Mouse (Mus musculus): ENCODE results near the gene Itpr3. TPM values are rescaled to one million over a fixed set of nuclear protein-coding genes. Genes with fewer than 3 reads are reported as not detected.
A peak's percentile ranks its signal among the peaks of the same experiment; 100 is the strongest.

The Itpr3 gene
- polyA plus RNA-seq, 1 experiment from 2014 or later, result 0.84 TPM

DNA sequence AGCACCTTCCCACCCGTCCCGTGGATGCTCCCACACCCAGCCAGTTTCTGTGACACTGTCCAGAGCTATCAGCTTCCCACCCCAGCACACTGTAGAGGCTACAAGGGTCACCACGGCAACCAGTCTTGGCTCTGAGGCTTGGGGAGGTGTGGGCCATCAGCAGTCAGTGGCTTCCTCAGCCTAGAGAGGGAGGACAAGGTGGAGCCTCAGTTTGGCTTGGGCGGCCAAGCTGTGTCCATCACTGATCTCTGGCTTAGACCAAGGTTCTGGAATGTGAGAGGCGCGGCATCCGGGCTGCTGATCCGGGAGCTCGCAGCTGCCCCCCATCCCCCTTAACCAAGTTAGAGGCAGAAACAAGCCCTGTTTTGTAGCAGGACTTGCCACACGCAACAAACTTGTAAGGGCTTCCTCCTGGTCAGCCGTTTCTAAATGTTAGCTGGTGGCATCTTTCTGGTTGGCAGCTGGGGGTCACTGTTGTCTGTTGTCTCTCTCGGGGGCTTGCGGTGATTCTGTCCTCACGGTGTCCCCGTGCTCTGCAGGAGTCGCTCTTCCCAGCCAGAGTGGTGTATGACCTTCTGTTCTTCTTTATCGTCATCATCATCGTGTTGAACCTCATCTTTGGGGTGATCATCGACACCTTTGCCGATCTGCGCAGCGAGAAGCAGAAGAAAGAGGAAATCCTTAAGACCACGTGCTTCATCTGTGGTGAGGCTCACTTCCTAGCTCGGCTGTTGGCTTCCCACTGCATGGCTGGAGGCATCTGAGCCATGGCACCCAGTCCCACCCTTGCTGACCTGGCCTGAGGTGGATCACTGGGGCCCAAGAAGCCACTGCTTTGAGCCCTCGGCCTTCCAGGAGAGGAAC, 61.8 kb downstream of the Itpr3 start:
- Histone ChIP-seq H3K4me3 (ENCODE audit: low read length) (no peak overlapping the region), H3K4me2 (ENCODE audit: low read length) (no peak overlapping the region), H3K4me1 (ENCODE audit: control insufficient read depth, insufficient read depth, low read depth, low read length) (peaks cover 16% of the 10 kb centered on the region), H3K9ac (ENCODE audit: low read depth, low read length) (no peak overlapping the region), H3K9me3 (ENCODE audit: control insufficient read depth, low read length) (peaks cover 2% of the 10 kb centered on the region; the same call in 1 of the 2 replicates), H3K27me3 (replicated peaks; ENCODE audit: control insufficient read depth, insufficient read depth, low read length) (no peaks in the 10 kb centered on the region), H3K36me3 (ENCODE audit: control insufficient read depth, insufficient read depth, low read length) (peaks cover 2% of the 10 kb centered on the region; the same call in 1 of the 2 replicates), H3K27ac (ENCODE audit: low read depth, low read length) (no peak overlapping the region)
- 85% methylated on average over 25 of the region's 25 CpGs for WGBS
- ATAC-seq, result no peak

DNA sequence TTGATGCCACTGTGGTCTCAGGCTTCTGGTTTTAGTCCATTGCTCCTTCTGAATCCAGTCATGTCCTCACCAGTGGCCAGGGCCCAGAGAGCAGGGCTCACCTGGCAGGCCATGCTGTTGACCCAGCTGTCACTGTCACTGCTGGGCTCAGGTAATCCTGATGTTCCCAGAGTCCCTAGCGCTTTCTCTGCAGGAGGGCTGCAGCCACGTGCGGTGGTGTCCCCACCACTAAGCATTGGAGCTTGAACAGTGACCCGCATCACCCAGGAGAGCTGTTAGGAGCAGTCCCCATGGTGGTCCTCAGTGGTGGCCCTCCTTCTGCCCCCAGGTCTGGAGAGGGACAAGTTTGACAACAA, 62.4 kb downstream of the Itpr3 start:
- peaks cover 2% of the 10 kb centered on the region; the same call in 1 of the 2 replicates for H3K36me3 ChIP-seq (ENCODE audit: control insufficient read depth, insufficient read depth, low read length)
- H3K9me3 ChIP-seq (ENCODE audit: control insufficient read depth, low read length), result peaks cover 2% of the 10 kb centered on the region; the same call in 1 of the 2 replicates
- no peak overlapping the region for H3K4me3 ChIP-seq (ENCODE audit: low read length)
- H3K9ac ChIP-seq (ENCODE audit: low read depth, low read length), result no peak overlapping the region
- WGBS, result 73% methylated on average over 4 of the region's 4 CpGs
- peaks cover 16% of the 10 kb centered on the region for H3K4me1 ChIP-seq (ENCODE audit: control insufficient read depth, insufficient read depth, low read depth, low read length)
- no peak overlapping the region for H3K27ac ChIP-seq (ENCODE audit: low read depth, low read length)
- no peaks in the 10 kb centered on the region for H3K27me3 ChIP-seq (replicated peaks; ENCODE audit: control insufficient read depth, insufficient read depth, low read length)
- ATAC-seq, result no peak
- no peak overlapping the region for H3K4me2 ChIP-seq (ENCODE audit: low read length)

DNA sequence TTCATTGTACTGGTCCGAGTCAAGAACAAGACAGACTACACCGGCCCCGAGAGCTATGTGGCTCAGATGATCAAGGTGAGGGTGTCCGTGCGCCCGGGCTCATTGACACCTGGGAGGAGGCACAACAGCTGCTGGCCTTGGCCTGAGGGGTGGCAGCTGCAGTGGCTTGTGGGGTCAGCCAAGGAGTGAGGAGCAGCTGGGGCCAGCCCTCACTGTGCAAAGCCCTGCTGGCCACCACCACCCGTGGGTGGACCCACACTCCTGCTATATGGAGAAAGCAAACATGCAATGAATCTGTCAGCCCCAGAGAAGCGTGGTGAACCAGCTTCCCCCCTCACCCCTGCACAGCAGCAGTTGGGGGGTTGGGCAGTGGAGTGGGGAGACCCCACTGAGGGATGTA, 62.9 kb downstream of the Itpr3 start:
- WGBS, result 65% methylated on average over 8 of the region's 8 CpGs
- H3K27ac ChIP-seq (ENCODE audit: low read depth, low read length), result no peak overlapping the region; the same call in 1 of the 2 replicates
- H3K36me3 ChIP-seq (ENCODE audit: control insufficient read depth, insufficient read depth, low read length), result peaks cover 2% of the 10 kb centered on the region; the same call in 1 of the 2 replicates
- no peaks in the 10 kb centered on the region for H3K27me3 ChIP-seq (replicated peaks; ENCODE audit: control insufficient read depth, insufficient read depth, low read length)
- H3K4me3 ChIP-seq (ENCODE audit: low read length), result no peak overlapping the region
- H3K4me2 ChIP-seq (ENCODE audit: low read length), result no peak overlapping the region
- peaks cover 16% of the 10 kb centered on the region for H3K4me1 ChIP-seq (ENCODE audit: control insufficient read depth, insufficient read depth, low read depth, low read length)
- H3K9me3 ChIP-seq (ENCODE audit: control insufficient read depth, low read length), result peaks cover 2% of the 10 kb centered on the region; the same call in 1 of the 2 replicates
- H3K9ac ChIP-seq (ENCODE audit: low read depth, low read length), result no peak overlapping the region
- no peak for ATAC-seq

DNA sequence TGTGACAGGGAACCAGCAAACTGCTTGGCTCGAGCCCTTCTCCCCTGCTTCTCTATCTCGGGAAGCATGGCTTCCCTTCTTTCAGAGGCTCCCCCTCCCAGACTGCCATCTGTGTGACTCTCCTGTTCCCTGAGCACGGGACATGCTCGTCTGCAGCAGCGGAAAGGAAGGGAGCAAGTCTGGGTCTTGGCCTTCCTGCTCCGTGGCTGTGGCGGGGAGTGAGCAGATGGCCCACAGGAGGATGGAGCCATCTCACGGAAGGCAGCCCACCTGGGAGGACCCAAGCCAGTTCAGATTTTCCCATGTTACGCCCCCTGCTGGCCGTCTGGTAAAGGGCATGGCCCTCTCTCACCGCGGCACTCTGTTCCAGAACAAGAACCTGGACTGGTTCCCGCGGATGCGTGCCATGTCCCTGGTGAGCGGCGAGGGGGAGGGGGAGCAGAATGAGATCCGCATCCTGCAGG, 63.5 kb downstream of the Itpr3 start:
- 7% methylated on average over 15 of the region's 18 CpGs for WGBS
- peaks cover 16% of the 10 kb centered on the region for H3K4me1 ChIP-seq (ENCODE audit: control insufficient read depth, insufficient read depth, low read depth, low read length)
- H3K27ac ChIP-seq (ENCODE audit: low read depth, low read length), result peak overlapping the region; percentile 52; the same call in 1 of the 2 replicates
- peak overlapping the region; percentile 32; the same call in 1 of the 2 replicates for H3K9ac ChIP-seq (ENCODE audit: low read depth, low read length)
- no peaks in the 10 kb centered on the region for H3K27me3 ChIP-seq (replicated peaks; ENCODE audit: control insufficient read depth, insufficient read depth, low read length)
- no peak overlapping the region for H3K4me2 ChIP-seq (ENCODE audit: low read length)
- ATAC-seq, result 0 out of 2 replicates have a peak, but pooled peaks have one; percentile 11
- peaks cover 2% of the 10 kb centered on the region; the same call in 1 of the 2 replicates for H3K36me3 ChIP-seq (ENCODE audit: control insufficient read depth, insufficient read depth, low read length)
- peaks cover 2% of the 10 kb centered on the region; the same call in 1 of the 2 replicates for H3K9me3 ChIP-seq (ENCODE audit: control insufficient read depth, low read length)
- H3K4me3 ChIP-seq (ENCODE audit: low read length), result no peak overlapping the region

DNA sequence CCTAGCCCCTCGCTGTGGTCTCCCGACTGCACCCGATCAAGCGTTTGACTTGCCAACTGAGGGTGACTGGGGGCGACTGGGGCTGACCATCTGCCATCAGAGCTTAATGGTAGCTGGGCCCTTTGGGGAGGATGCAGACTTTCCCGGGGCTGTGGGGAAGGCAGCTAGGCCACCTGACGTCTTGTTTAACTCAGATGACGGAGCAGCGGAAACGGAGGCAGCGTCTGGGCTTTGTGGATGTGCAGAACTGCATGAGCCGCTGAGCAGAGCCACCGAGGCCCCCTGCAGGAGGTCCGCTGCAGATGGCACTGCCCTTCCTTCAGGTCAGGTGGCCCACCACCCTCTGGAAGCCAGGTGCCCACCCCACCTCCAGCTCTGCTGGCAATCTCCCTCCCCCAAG, 64.2 kb downstream of the Itpr3 start:
- ATAC-seq, result no peak
- Histone ChIP-seq H3K27ac (ENCODE audit: low read depth, low read length) (peak overlapping the region; percentile 52), H3K9me3 (ENCODE audit: control insufficient read depth, low read length) (peaks cover 2% of the 10 kb centered on the region; the same call in 1 of the 2 replicates), H3K36me3 (ENCODE audit: control insufficient read depth, insufficient read depth, low read length) (peaks cover 2% of the 10 kb centered on the region; the same call in 1 of the 2 replicates), H3K4me2 (ENCODE audit: low read length) (no peak overlapping the region), H3K4me3 (ENCODE audit: low read length) (no peak overlapping the region), H3K4me1 (ENCODE audit: control insufficient read depth, insufficient read depth, low read depth, low read length) (peaks cover 18% of the 10 kb centered on the region), H3K9ac (ENCODE audit: low read depth, low read length) (peak overlapping the region; percentile 32; the same call in 1 of the 2 replicates), H3K27me3 (replicated peaks; ENCODE audit: control insufficient read depth, insufficient read depth, low read length) (no peaks in the 10 kb centered on the region)
- 31% methylated on average over 14 of the region's 14 CpGs for WGBS

DNA sequence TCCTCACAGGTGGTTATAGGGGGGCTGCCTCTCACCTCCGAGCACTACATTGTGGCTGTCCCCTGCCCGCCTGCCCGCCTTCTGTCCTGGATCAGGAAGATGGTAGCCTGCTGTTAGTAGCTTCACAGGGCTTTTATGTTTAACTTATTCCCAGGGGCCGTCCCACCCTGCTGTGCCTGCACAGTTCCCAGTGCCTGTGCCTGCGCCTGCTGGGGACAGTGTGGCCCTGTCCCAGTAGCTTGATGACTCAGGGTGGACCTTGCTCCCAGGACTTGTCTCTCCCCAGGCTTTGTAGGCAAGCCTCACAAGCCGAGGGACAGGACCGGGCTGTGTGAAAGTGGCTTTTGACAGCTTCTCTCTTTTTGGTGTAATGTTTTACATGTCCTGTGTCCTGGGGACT, 64.7 kb downstream of the Itpr3 start:
- H3K4me2 ChIP-seq (ENCODE audit: low read length), result no peak overlapping the region
- ATAC-seq, result no peak
- WGBS, result 76% methylated on average over 7 of the region's 7 CpGs

DNA sequence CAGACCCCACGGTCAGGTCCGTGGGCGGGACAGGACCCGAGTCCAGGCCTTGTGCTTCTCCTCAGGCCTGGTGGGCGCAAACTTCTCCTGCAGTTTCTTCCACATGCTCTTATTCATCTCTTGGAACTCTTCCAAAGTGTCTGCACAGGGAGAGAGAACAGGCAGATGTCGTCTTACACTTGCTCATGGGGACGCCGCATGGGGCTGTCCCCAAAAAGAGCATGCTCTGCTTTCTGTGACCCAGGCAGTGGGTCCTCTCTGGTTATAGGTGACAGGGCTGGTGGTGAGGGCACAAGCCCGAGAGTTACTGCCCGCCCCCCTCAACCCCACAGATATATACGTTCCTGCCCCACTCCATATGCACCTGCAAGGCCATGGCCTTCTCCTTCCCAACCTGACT, 65.6 kb downstream of the Itpr3 start:
- H3K27ac ChIP-seq (ENCODE audit: low read depth, low read length), result no peak overlapping the region
- no peak for ATAC-seq
- H3K4me3 ChIP-seq (ENCODE audit: low read length), result no peak overlapping the region
- no peak overlapping the region for H3K9ac ChIP-seq (ENCODE audit: low read depth, low read length)
- H3K9me3 ChIP-seq (ENCODE audit: control insufficient read depth, low read length), result no peaks in the 10 kb centered on the region
- peaks cover 21% of the 10 kb centered on the region for H3K4me1 ChIP-seq (ENCODE audit: control insufficient read depth, insufficient read depth, low read depth, low read length)
- H3K27me3 ChIP-seq (replicated peaks; ENCODE audit: control insufficient read depth, insufficient read depth, low read length), result no peaks in the 10 kb centered on the region
- peaks cover 2% of the 10 kb centered on the region; the same call in 1 of the 2 replicates for H3K36me3 ChIP-seq (ENCODE audit: control insufficient read depth, insufficient read depth, low read length)
- 72% methylated on average over 11 of the region's 11 CpGs for WGBS
- H3K4me2 ChIP-seq (ENCODE audit: low read length), result no peak overlapping the region

More for the DNA sequence above, 64.7 kb downstream of the Itpr3 start:
- no peaks in the 10 kb centered on the region for H3K27me3 ChIP-seq (replicated peaks; ENCODE audit: control insufficient read depth, insufficient read depth, low read length)
- peak overlapping the region; percentile 32; the same call in 1 of the 2 replicates for H3K9ac ChIP-seq (ENCODE audit: low read depth, low read length)
- no peak overlapping the region for H3K4me3 ChIP-seq (ENCODE audit: low read length)
- peaks cover 2% of the 10 kb centered on the region; the same call in 1 of the 2 replicates for H3K9me3 ChIP-seq (ENCODE audit: control insufficient read depth, low read length)
- peaks cover 19% of the 10 kb centered on the region for H3K4me1 ChIP-seq (ENCODE audit: control insufficient read depth, insufficient read depth, low read depth, low read length)
- H3K36me3 ChIP-seq (ENCODE audit: control insufficient read depth, insufficient read depth, low read length), result peaks cover 2% of the 10 kb centered on the region; the same call in 1 of the 2 replicates
- H3K27ac ChIP-seq (ENCODE audit: low read depth, low read length), result no peak overlapping the region

DNA sequence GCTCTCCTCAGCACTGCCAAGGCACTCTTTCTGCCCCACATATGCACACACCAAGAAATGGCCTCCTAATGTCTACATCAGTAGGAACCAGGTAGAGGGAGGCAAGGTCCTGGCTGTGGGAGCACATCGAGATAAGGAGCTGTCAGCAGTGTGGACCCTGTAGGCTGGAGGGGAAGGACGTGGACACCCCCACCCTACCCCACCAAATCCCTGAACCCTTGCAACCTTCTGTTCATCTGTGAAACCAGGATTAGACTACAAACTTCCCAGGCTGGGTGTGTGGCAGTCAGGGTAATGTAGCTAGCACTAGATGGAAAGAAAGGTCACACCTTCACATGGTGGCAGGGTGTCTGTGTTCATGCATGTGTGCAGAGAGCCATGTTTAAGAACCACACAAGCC, 66.0 kb downstream of the Itpr3 start:
- Histone ChIP-seq H3K4me1 (ENCODE audit: control insufficient read depth, insufficient read depth, low read depth, low read length) (peaks cover 21% of the 10 kb centered on the region), H3K4me2 (ENCODE audit: low read length) (no peak overlapping the region), H3K4me3 (ENCODE audit: low read length) (no peak overlapping the region), H3K27ac (ENCODE audit: low read depth, low read length) (no peak overlapping the region), H3K27me3 (replicated peaks; ENCODE audit: control insufficient read depth, insufficient read depth, low read length) (no peaks in the 10 kb centered on the region), H3K9me3 (ENCODE audit: control insufficient read depth, low read length) (no peaks in the 10 kb centered on the region), H3K36me3 (ENCODE audit: control insufficient read depth, insufficient read depth, low read length) (peaks cover 2% of the 10 kb centered on the region; the same call in 1 of the 2 replicates), H3K9ac (ENCODE audit: low read depth, low read length) (no peak overlapping the region)
- WGBS, result 87% methylated on average over 2 of the region's 2 CpGs
- ATAC-seq, result no peak

DNA sequence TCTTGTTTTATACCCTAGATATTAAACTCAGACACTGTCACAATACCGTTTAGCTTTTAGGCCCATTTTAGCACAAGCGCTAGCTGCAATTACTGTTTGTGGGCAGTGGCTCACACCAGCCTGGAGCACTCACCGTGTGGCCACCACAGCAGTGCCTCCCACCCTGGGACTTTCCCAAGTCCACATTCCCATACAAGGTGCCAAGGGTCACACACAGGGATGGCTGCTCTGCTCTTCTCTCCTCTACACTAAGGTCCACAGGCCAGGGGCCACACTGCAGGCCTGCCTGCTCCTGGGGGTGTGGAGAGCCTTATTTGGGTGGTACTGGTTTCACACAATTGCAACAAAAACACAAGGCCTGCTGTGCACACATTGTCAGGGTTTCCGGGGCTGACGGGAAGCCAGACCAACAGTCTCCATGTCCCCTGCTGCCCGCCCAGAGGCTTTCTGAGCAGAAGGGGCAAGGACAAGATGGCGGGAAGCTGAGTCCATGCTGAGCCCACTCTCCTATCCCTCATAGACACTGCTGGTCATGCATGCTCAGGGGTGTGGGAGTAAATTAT, 66.8 kb downstream of the Itpr3 start:
- H3K4me3 ChIP-seq (ENCODE audit: low read length), result no peak overlapping the region
- H3K9me3 ChIP-seq (ENCODE audit: control insufficient read depth, low read length), result no peaks in the 10 kb centered on the region
- H3K9ac ChIP-seq (ENCODE audit: low read depth, low read length), result no peak overlapping the region
- H3K4me1 ChIP-seq (ENCODE audit: control insufficient read depth, insufficient read depth, low read depth, low read length), result peaks cover 21% of the 10 kb centered on the region
- ATAC-seq, result no peak
- 80% methylated on average over 7 of the region's 7 CpGs for WGBS
- no peak overlapping the region for H3K27ac ChIP-seq (ENCODE audit: low read depth, low read length)
- H3K4me2 ChIP-seq (ENCODE audit: low read length), result no peak overlapping the region
- no peaks in the 10 kb centered on the region for H3K27me3 ChIP-seq (replicated peaks; ENCODE audit: control insufficient read depth, insufficient read depth, low read length)
- H3K36me3 ChIP-seq (ENCODE audit: control insufficient read depth, insufficient read depth, low read length), result peaks cover 2% of the 10 kb centered on the region; the same call in 1 of the 2 replicates
